Mouse (Mus musculus) lung, postnatal 0 days (tissue): Measurements from ENCODE around the gene a. TPM values are rescaled to one million over a fixed set of nuclear protein-coding genes. Genes with fewer than 3 reads are reported as not detected.

Experiments used
- ATAC-seq: fragments of 200-750 bp; cut with Nextera tagmentation; 2 replicates; pipeline ENCODE4 v1.8.0; 2017; ENCODE audit warnings: moderate library complexity
- DNase-seq: peaks from one replicate; pipeline ENCODE4 v3.0.0-alpha.2; 2016; ENCODE audit warnings: low spot score
- H3K27ac ChIP-seq: fragments of 300-500 bp; sonication (generic); 2 replicates; pipeline ENCODE4 v1.5.1; 2014; ENCODE audit warnings: antibody characterized with exemption, mild to moderate bottlenecking, low read length, mixed read lengths
- H3K27me3 ChIP-seq: fragments of 300-500 bp; sonication (generic); replicated peaks from 2 replicates; pipeline ENCODE4 v1.6.1; 2014; ENCODE audit warnings: low read length, mixed read lengths; ENCODE audit not compliant: insufficient read depth
- H3K36me3 ChIP-seq: fragments of 300-500 bp; sonication (generic); 2 replicates; pipeline ENCODE4 v1.6.1; 2014; ENCODE audit warnings: low read length, mixed read lengths; ENCODE audit not compliant: insufficient read depth
- H3K4me1 ChIP-seq: fragments of 300-500 bp; sonication (generic); 2 replicates; pipeline ENCODE4 v1.6.1; 2014; ENCODE audit warnings: antibody characterized with exemption, low read depth, low read length, mixed read lengths; ENCODE audit not compliant: insufficient read depth
- H3K4me2 ChIP-seq: fragments of 300-500 bp; sonication (generic); replicated peaks from 2 replicates; pipeline ENCODE4 v1.6.1; 2014; ENCODE audit warnings: low read depth, mild to moderate bottlenecking, low read length, moderate library complexity, mixed read lengths
- H3K4me3 ChIP-seq: fragments of 300-500 bp; sonication (generic); 2 replicates; pipeline ENCODE4 v1.5.1; 2014; ENCODE audit warnings: low read depth, low read length
- H3K9ac ChIP-seq: fragments of 300-500 bp; sonication (generic); replicated peaks from 2 replicates; pipeline ENCODE4 v1.6.1; 2014; ENCODE audit warnings: low read depth, mild to moderate bottlenecking
- H3K9me3 ChIP-seq: fragments of 300-500 bp; sonication (generic); 2 replicates; pipeline ENCODE4 v1.6.1; 2016; ENCODE audit warnings: low read length, mixed read lengths
- CTCF ChIP-seq: IDR thresholded peaks from 2 replicates; pipeline ENCODE4 v1.5.1; 2016; ENCODE audit warnings: antibody characterized with exemption, mild to moderate bottlenecking
- EP300 ChIP-seq: IDR thresholded peaks from 2 replicates; pipeline ENCODE4 v1.6.1; 2016; ENCODE audit warnings: antibody characterized with exemption, mild to moderate bottlenecking, control low read depth
- WGBS: fragments of 180-500 bp; shearing (Covaris S2); extraction: QIAGEN DNeasy Blood & Tissue Kit; methylation state at CpG from one replicate; pipeline ENCODE4 v1.1.7; 2014; 5-methylcytosine and 5-hydroxymethylcytosine counted together
- polyA plus RNA-seq: library from polyadenylated mRNA; unstranded; fragments of >200 nt; fragmentation: Nextera tagmentation; extraction: Ambion mirVana; gene quantifications from 2 replicates; pipeline ENCODE4 v1.2.1, GENCODE M21; 2015

Gene a
- polyA plus RNA-seq, 1 experiment from 2014 or later, result not detected

DNA sequence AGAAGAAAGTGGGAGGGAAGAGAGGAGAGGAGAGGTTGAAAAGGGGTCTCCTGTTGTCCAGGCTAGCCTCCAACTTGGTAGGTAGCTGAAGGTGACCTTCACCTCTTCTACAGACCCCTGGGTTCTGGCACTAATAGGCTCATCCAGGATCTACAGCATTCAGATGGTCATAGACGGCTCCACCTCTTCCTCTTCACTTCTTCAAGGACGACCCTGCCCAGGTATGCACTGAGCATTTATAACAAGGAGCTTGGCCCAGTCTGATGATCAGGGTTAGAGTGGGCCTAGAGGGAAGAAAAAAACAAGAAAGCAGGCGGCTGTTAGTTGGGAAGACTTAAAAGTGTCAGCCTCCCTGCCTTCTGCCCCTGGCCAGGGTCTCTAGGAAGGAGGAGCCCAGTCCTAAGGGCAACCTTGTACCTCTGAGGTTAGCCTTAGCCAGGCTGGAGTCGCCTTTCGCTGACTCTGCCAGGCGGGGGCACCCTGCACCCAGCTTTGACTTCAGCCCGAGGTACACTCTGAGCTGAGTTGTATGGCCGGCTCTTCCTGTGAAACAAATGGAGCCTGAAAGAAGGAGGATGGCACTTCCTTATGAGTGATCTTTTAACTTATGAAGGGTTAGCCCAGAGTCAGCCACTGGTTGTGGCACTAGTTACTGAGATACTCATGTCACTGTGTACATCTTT lies 291.1 kb downstream of the a start:
- WGBS, result 21% methylated on average over 8 of the region's 8 CpGs
- TF ChIP-seq EP300, result no peak
- TF ChIP-seq CTCF, result peak; percentile 83
- no peak overlapping the region for H3K4me2 ChIP-seq
- peak; percentile 87 for ATAC-seq
- H3K9me3 ChIP-seq, result no peaks in the 10 kb centered on the region
- no peaks in the 10 kb centered on the region for H3K4me1 ChIP-seq
- no peaks in the 10 kb centered on the region for H3K36me3 ChIP-seq
- no peak overlapping the region for H3K9ac ChIP-seq
- DNase-seq, result peak; percentile 68
- H3K27me3 ChIP-seq, result no peaks in the 10 kb centered on the region
- H3K4me3 ChIP-seq, result no peak overlapping the region
- no peak overlapping the region for H3K27ac ChIP-seq

DNA sequence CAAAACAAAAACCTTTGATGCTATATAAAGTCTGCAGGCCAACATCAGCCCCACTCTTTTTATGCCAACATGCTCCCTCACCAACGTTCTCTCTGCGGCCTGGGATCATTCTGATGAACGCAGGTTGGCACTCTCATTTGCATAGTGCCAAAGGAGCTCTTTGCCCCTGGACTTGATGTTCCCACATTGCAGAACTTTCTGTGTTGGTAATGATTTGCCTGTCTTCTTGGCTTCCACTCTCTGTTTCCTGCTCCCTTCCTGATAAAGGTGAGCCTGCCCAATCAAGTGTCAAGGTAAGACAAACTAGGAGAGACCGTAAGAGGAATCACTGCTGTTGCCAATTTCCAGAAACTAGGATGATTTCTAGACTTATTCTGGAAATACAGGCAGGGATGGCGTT lies 293.3 kb downstream of the a start:
- H3K4me1 ChIP-seq, result no peaks in the 10 kb centered on the region
- no peak overlapping the region for H3K4me2 ChIP-seq
- TF ChIP-seq EP300, result no peak
- ATAC-seq (no peak), DNase-seq (no peak)
- no peak overlapping the region for H3K27ac ChIP-seq
- H3K4me3 ChIP-seq, result no peak overlapping the region
- 76% methylated on average over 5 of the region's 5 CpGs for WGBS
- no peaks in the 10 kb centered on the region for H3K27me3 ChIP-seq
- H3K36me3 ChIP-seq, result no peaks in the 10 kb centered on the region
- H3K9me3 ChIP-seq, result no peaks in the 10 kb centered on the region
- no peak overlapping the region for H3K9ac ChIP-seq

DNA sequence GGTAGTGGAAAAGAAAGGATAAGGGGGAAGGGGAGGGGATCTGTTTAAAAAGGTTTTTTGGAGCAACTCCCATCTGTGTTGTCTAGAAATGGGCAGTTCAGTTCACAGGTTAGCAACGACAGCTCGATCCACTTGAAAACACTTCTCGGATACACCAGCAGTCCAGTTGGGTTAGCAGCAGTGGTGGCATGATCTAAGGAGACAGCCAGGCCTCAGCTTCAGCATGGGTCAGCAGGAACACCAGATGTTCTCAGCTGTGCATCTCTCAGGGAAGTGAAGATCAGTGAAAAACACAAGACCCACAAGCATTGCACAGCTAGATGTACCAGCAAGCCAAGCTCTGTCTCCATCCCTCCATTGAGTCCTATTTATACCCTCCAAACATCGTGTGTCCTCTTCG lies 295.1 kb downstream of the a start:
- Histone ChIP-seq H3K36me3 (no peaks in the 10 kb centered on the region), H3K4me3 (no peak overlapping the region), H3K27me3 (no peaks in the 10 kb centered on the region), H3K9me3 (no peaks in the 10 kb centered on the region), H3K9ac (no peak overlapping the region), H3K27ac (no peak overlapping the region), H3K4me1 (no peaks in the 10 kb centered on the region), H3K4me2 (no peak overlapping the region)
- peak; percentile 42 for DNase-seq
- 71% methylated on average over 5 of the region's 5 CpGs for WGBS
- TF ChIP-seq EP300, result no peak
- no peak for TF ChIP-seq CTCF
- peak; percentile 73 for ATAC-seq

DNA sequence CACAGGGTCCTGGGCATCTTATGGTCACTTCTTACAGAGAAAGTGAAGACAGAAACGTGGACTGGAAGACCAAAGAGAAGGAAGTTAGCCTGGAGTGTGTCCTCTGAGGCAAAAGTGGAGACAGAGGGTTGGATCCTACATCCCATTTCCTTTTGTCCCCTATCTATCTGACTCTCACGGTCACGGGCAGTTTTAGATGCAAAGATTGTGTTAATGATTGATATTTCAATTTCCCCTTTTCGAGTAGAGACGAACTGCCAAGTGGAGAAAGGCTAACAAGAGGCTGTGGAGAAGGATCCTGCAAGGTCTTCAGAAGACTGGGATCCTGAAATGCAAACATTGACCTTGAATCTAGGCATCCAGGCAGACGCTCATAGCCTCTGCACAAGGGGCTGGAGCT lies 297.1 kb downstream of the a start:
- 42% methylated on average over 6 of the region's 6 CpGs for WGBS

DNA sequence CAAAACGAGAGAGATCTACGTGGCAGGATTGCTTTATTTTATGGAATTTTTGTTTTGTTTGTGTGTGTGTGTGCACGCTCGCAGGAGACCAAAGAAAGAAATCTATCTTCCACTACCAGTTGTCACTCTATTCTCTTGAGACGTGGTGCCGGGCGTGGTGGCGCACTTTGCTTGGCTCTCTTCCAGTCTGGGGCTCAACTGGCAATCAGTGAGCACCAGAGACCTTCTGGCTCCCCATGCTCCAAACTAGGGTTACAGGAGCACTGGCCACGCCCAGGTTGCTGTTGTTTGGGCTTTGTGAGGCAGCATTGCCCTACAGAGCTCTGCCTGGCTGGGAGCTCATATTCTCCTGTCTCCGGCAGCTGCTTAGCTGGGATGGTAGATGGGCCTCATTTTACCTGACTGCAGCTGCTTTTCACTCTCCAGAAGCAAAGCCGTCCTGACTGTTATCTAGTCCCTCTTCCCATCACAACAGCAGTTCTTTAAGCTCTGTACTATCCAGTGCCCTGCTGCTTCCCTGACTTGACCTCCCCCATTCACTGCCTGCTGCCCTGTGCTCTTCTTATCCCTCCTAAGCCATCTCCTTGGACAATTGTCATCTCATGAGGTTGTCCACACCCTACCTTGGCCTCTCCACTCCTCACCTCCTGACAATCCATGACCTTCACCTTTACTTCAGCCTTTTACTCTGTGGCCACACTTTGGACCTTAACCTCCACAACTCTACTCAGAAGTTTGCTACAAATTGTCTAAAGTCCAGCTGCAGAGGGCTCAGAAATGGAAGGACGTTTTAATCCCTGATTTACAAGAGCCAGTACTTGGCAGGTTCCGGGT lies 299.9 kb downstream of the a start:
- no peaks in the 10 kb centered on the region for H3K36me3 ChIP-seq
- H3K4me2 ChIP-seq, result no peak overlapping the region
- H3K9ac ChIP-seq, result no peak overlapping the region
- TF ChIP-seq EP300, result no peak
- H3K4me3 ChIP-seq, result no peak overlapping the region
- no peaks in the 10 kb centered on the region for H3K27me3 ChIP-seq
- 36% methylated on average over 13 of the region's 13 CpGs for WGBS
- H3K27ac ChIP-seq, result no peak overlapping the region
- no peaks in the 10 kb centered on the region for H3K4me1 ChIP-seq
- ATAC-seq, result no peak
- H3K9me3 ChIP-seq, result no peaks in the 10 kb centered on the region
- DNase-seq, result no peak

More for the DNA sequence above, 297.1 kb downstream of the a start:
- Histone ChIP-seq H3K9ac (no peak overlapping the region), H3K9me3 (no peaks in the 10 kb centered on the region), H3K4me2 (no peak overlapping the region), H3K27ac (no peak overlapping the region), H3K27me3 (no peaks in the 10 kb centered on the region), H3K4me3 (no peak overlapping the region), H3K4me1 (no peaks in the 10 kb centered on the region), H3K36me3 (no peaks in the 10 kb centered on the region)
- ATAC-seq (no peak), DNase-seq (no peak)
- no peak for TF ChIP-seq EP300

DNA sequence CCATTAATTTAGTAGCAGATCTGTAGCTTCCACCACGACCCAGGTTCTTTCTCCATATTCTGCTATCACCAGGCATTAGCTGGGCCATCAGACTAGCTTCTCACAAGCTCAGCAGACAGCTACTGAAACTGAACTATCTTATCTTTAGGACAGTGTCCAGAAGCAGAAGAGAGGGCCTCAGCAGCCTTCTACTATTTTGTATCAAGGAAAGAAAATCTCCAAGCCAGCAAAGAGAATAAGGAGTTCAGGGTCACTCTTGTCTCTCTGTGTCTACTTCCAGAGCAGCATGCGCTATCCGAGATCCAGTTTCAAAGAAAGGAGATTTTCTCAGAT lies 300.5 kb downstream of the a start:
- ATAC-seq (no peak), DNase-seq (no peak)
- Histone ChIP-seq H3K4me2 (no peak overlapping the region), H3K4me1 (no peaks in the 10 kb centered on the region), H3K4me3 (no peak overlapping the region), H3K27ac (no peak overlapping the region), H3K36me3 (no peaks in the 10 kb centered on the region), H3K9me3 (no peaks in the 10 kb centered on the region), H3K9ac (no peak overlapping the region), H3K27me3 (no peaks in the 10 kb centered on the region)
- TF ChIP-seq CTCF (no peak), EP300 (no peak)
- 78% methylated on average over 3 of the region's 3 CpGs for WGBS
